Mouse (Mus musculus): ENCODE measurements around the gene Nt5dc3.

- TF ChIP-seq CTCF (IDR thresholded peaks at IDR 0.05; ENCODE audit: low read depth, low read length) = no peak
- TF ChIP-seq POLR2A (IDR thresholded peaks at IDR 0.05; ENCODE audit: extremely low read depth, insufficient read depth, low read length) = no peak
Measured at GRCm38 (mm10) chr10:86777614-86778319, 1.0 kb upstream of the Nt5dc3 start.

Measured in liver, adult 2 months (tissue).